Mouse (Mus musculus) neural tube, postnatal 0 days (tissue): ENCODE results near the gene Speer3. TPM values are rescaled to one million over a fixed set of nuclear protein-coding genes. Genes with fewer than 3 reads are reported as not detected.

Experiments
- polyA plus RNA-seq: library from polyadenylated mRNA; unstranded; fragments of >200 nt; fragmentation: Nextera tagmentation; extraction: Ambion mirVana; gene quantifications from 2 replicates; pipeline ENCODE4 v1.2.1, GENCODE M21; 2015

Gene Speer3
- polyA plus RNA-seq: not detected in 2 replicates

GRCm38 (mm10) chr5:13791319-13791718, at the start of gene Speer3:
Gene Speer3 (plus strand): TSS chr5:13791619.

Other genes with a start within 250 kb of the Speer3 start
- gene Sema3e, start 233.7 kb downstream of the Speer3 start, polyA plus RNA-seq: 2.0 and 2.2 TPM in 2 replicates